8 mouse cellular contexts compared by ENCODE assay signal in genomic region chr13:91093610-91094009, GRCm38 (mm10).
DNase-seq lines count a peak whose midpoint lies in the region; ATAC-seq lines count a peak whose summit lies in the region.

No protein-coding gene starts in this region.

- no peak overlapping the region for H3K9ac ChIP-seq in lung, embryonic 16.5 days (ENCODE audit: low read length)
- no peak overlapping the region for H3K9ac ChIP-seq in hindbrain, embryonic 14.5 days
- H3K9ac ChIP-seq in neural tube, embryonic 14.5 days (replicated peaks; ENCODE audit: low read depth, low read length), result no peak overlapping the region

- peak overlapping the region; percentile 34 for H3K27ac ChIP-seq in lung, embryonic 16.5 days (ENCODE audit: low read length)
- peak overlapping the region; percentile 52; the same call in 1 of the 2 replicates for H3K27ac ChIP-seq in hindbrain, embryonic 14.5 days
- H3K27ac ChIP-seq in neural tube, embryonic 14.5 days (ENCODE audit: low read depth, low read length), result peak overlapping the region; percentile 60; the same call in 1 of the 2 replicates

- H3K4me1 ChIP-seq in lung, embryonic 16.5 days (replicated peaks; ENCODE audit: control insufficient read depth, insufficient read depth, low read length), result peaks cover 7% of the 10 kb centered on the region
- peaks cover 17% of the 10 kb centered on the region for H3K4me1 ChIP-seq in hindbrain, embryonic 14.5 days (replicated peaks; ENCODE audit: control insufficient read depth, insufficient read depth, low read length)
- peaks cover 4% of the 10 kb centered on the region; the same call in 1 of the 2 replicates for H3K4me1 ChIP-seq in neural tube, embryonic 14.5 days (ENCODE audit: control insufficient read depth, insufficient read depth, low read length)

- no peak overlapping the region for H3K4me3 ChIP-seq in lung, embryonic 16.5 days (ENCODE audit: low read length)
- H3K4me3 ChIP-seq in hindbrain, embryonic 14.5 days (replicated peaks; ENCODE audit: low read length), result no peak overlapping the region
- no peak overlapping the region for H3K4me3 ChIP-seq in neural tube, embryonic 14.5 days (ENCODE audit: low read depth, low read length)

- H3K4me2 ChIP-seq in lung, embryonic 16.5 days (ENCODE audit: low read depth, low read length), result 0 out of 2 replicates have a peak overlapping the region, but pooled peaks have one; percentile 3
- H3K4me2 ChIP-seq in hindbrain, embryonic 14.5 days (replicated peaks), result no peak overlapping the region
- H3K4me2 ChIP-seq in neural tube, embryonic 14.5 days (ENCODE audit: low read depth, low read length), result no peak overlapping the region

- no peak for DNase-seq in lung, adult 18-20 months
- DNase-seq in hindbrain, embryonic 14.5 days (ENCODE audit: low spot score), result no peak
- no peak for DNase-seq in retina, postnatal 1 day
- no peak for DNase-seq in right cerebral cortex, adult 18-20 months
- no peak for DNase-seq in testis, postnatal 10 days (ENCODE audit: low spot score)

- H3K36me3 ChIP-seq in lung, embryonic 16.5 days (ENCODE audit: control insufficient read depth, insufficient read depth, low read length), result no peaks in the 10 kb centered on the region
- H3K36me3 ChIP-seq in hindbrain, embryonic 14.5 days (replicated peaks; ENCODE audit: control insufficient read depth, insufficient read depth), result no peaks in the 10 kb centered on the region
- no peaks in the 10 kb centered on the region for H3K36me3 ChIP-seq in neural tube, embryonic 14.5 days (ENCODE audit: control insufficient read depth, insufficient read depth, low read length)

- no peaks in the 10 kb centered on the region for H3K27me3 ChIP-seq in lung, embryonic 16.5 days (ENCODE audit: control insufficient read depth, insufficient read depth, low read depth, low read length)
- H3K27me3 ChIP-seq in hindbrain, embryonic 14.5 days (ENCODE audit: control insufficient read depth, insufficient read depth, low read length), result no peaks in the 10 kb centered on the region
- no peaks in the 10 kb centered on the region for H3K27me3 ChIP-seq in neural tube, embryonic 14.5 days (ENCODE audit: control insufficient read depth, insufficient read depth, low read length)

- WGBS in lung, embryonic 16.5 days, result 11% methylated on average over 1 of the region's 1 CpGs
- 17% methylated on average over 1 of the region's 1 CpGs for WGBS in hindbrain, embryonic 14.5 days
- 15% methylated on average over 1 of the region's 1 CpGs for WGBS in neural tube, embryonic 14.5 days

- no peaks in the 10 kb centered on the region for H3K9me3 ChIP-seq in lung, embryonic 16.5 days (ENCODE audit: control insufficient read depth, low read length)
- H3K9me3 ChIP-seq in hindbrain, embryonic 14.5 days (ENCODE audit: control insufficient read depth, low read length), result no peaks in the 10 kb centered on the region
- no peaks in the 10 kb centered on the region for H3K9me3 ChIP-seq in neural tube, embryonic 14.5 days (ENCODE audit: control insufficient read depth, low read length)

- ATAC-seq in lung, embryonic 16.5 days (ENCODE audit: low read depth), result peak; percentile 79
- peak; percentile 71 for ATAC-seq in common myeloid progenitor, adult 5-6 weeks (replicated peaks; ENCODE audit: low read depth, poor library complexity, severe bottlenecking)
- peak; percentile 41; the same call in 1 of the 2 replicates for ATAC-seq in hindbrain, embryonic 14.5 days (ENCODE audit: low FRiP score)
- ATAC-seq in neural tube, embryonic 14.5 days (ENCODE audit: low read depth), result peak; percentile 46; the same call in 1 of the 2 replicates
